Mouse (Mus musculus): ENCODE measurements around the gene Abcg4.
"Not testable (repeated sequence)": the region's sequence is repeated elsewhere in the genome, so short reads cannot be mapped to it uniquely, and the experiment has no call there.

The Abcg4 gene

DNA sequence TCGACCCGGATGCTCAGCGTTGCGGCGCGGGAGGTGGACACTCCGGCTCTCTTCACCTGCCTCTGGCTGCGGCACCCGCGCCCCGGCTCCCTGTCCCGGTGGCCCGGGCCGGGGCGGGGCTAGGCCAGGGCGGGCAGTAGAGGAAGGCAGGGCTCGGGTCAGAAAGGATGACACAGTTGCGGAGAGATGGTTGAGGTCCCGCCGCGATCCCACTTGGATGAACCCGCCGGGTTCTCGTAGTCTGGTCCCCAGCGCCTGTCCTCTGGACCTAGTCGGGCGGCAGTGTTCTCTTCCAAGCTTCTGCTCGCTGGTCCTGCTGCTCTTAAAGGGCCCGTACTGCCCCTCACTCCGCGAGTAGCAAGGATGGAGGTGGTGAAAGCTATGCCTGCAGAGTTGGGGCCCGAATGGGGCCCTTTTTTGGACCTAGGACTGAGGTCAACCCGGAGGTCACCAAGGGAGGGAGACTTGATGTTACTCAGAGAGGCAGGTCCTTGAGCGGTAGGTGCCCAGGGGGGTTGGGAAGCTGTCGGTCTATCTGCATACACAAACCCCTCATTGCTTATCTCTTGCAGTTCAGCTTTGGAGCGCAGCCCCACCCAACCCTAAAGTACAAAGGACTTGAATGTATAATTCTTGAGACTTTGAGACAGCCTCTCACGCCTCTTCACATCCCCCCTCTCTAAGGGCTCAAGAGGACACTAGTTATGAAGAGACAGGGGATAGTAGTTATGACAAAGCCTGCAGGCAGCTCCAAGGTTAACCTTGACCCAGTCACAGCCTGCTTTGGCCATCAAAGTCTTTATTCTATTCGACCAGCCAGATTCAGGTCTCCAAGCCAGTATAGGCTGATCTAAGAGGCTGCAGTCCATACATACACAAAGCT is at the start of gene Abcg4:
Gene Abcg4, minus strand, starts transcription at position 540 of the 883 bp plus-strand sequence.
- peak; percentile 88 for DNase-seq

GRCm38 (mm10) chr9:44337436-44338169 is 49.2 kb upstream of the Abcg4 start:
- no peak for DNase-seq

- no peak for DNase-seq
These were observed 48.5 kb upstream of the Abcg4 start for GRCm38 (mm10) chr9:44336964-44337363.

DNA sequence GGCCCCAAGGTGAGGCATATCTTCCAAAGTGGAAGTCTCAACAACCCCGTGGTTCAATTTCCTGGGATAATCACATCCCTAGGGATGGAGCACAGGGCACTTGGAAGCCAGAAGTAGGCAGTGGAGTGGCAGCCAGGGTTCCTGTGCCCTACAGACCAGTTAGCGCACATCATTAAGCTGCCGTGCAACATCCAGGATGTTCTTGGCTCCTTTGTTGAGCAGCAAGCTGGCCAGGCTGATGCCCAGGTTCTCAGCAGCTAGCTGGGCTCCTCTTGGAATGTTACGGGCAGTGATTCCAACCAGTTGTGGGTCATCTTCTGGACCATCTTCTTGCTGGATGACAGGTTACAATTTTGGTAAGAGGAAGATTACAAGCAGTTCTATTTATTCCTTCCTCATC is 48.1 kb upstream of the Abcg4 start:
- peak; percentile 50 for DNase-seq

DNA sequence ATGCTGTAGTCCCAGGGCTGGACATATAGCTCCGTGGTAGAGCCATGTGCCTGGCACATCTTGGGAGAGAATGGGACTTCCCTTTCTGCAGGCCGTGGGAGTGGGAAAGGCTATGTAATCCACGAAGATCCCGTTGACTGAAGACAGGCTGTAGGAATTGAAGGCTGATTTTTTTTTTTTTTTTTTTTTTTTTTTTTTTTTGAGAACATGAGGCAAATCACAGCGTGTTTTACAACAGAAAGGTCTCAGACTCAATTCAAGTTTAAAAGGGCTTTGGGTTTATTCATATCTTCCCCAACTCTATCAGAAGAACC is 47.6 kb upstream of the Abcg4 start:
- peak; percentile 65 for DNase-seq

DNA sequence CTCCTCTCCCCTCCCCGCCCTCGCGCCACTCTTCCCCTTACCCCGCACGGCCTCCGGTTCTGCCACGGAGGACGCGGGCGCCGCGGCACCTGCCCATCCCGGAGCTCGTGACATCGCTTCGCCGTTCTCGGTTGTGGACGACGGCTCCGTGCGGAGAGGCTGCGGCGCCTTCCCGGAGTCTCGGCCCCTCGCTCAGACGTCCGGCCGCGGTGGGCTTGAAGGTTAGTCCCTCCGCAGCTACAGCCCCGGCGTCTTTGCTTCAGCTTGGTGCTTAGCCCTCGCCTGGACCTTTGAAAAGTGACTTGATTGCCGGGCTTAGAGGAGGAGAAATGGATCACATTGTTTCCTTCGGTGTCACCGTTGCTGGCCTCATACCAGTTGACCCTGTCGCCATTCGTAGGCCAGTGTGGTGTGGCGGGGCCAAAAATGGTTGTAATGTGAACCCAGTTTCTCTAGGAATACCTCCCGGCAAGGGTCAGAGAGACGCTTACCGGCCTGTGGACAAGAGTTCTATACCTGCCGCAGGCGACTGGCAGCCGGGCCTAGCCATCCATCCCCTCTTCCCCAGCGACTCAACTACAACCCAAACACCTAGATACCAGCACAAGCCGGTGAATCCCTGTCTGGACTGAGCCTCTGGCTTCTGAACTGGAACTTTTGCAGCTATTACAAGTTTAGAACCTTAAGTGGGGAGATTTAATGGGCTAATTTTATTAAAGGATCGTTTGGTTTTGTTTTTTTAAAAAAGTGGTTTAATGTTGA is 47.1 kb upstream of the Abcg4 start:
- DNase-seq: peak; percentile 79

GRCm38 (mm10) chr9:44334396-44335330 is 46.2 kb upstream of the Abcg4 start, which contains the start of gene H2afx:
H2afx (plus strand) TSS chr9:44334694.
- DNase-seq: peak; percentile 99

- DNase-seq: no peak
These were observed 44.7 kb upstream of the Abcg4 start for GRCm38 (mm10) chr9:44332918-44333638.

DNA sequence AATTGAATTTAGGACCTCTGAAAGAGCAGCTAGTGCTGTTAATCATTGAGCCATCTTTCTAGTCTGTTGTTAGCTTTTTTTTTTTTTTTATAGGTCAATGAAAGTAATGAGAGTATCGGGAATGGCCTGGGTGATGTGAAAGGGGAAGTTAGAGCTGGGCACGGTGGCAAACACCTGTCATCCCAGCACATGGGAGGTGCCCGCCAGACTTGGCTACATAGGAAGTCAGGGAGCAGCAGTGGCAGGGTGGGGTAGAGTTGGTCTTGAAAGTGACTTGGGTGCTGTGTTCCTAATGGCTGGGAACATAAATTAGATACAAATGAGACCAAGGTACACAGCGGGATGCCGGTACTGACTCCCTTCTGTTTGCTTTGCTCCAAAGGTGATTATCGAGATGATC is 42.3 kb upstream of the Abcg4 start:
- no peak for DNase-seq

DNA sequence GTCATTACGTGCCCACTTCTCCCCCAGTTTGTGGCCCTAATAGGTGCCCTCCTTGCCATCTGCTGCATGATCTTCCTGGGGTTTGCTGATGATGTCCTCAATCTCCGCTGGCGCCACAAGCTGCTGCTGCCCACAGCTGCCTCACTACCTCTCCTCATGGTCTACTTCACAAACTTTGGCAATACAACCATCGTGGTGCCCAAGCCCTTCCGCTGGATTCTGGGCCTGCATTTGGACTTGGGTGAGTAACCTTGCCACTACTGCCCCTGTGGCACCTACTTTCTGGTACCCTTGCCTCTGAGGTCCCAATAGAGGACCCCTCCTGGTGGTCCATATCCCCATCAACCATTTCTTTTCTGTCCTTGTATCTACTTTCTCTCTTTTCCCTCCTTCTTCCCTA is 39.5 kb upstream of the Abcg4 start:
- no peak for DNase-seq

DNA sequence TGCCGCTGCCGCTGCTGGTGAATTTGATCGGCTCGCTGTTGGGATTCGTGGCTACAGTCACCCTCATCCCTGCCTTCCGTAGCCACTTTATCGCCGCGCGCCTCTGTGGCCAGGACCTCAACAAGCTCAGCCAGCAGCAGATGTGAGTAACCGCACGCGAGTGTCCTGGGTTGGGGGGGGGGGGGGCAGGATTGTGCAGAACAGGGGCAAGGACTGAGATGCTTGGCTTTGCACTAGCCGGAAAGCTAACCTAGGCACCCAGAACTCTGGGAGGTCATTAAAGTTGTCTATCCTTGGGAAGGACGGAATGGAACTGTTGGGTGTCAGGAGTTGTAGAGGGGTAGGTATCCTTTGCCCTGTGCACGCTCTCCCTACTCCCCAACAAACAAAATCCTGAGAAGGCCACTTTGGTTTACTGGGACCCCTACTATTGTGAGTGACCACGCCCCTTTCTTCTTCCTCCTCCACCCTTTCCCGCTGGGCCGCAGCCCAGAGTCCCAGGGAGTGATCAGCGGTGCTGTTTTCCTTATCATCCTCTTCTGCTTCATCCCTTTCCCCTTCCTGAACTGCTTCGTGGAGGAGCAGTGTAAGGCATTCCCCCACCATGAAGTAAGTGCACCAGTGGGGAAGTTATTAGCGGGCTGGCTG is 38.8 kb upstream of the Abcg4 start:
- DNase-seq: peak; percentile 70

DNA sequence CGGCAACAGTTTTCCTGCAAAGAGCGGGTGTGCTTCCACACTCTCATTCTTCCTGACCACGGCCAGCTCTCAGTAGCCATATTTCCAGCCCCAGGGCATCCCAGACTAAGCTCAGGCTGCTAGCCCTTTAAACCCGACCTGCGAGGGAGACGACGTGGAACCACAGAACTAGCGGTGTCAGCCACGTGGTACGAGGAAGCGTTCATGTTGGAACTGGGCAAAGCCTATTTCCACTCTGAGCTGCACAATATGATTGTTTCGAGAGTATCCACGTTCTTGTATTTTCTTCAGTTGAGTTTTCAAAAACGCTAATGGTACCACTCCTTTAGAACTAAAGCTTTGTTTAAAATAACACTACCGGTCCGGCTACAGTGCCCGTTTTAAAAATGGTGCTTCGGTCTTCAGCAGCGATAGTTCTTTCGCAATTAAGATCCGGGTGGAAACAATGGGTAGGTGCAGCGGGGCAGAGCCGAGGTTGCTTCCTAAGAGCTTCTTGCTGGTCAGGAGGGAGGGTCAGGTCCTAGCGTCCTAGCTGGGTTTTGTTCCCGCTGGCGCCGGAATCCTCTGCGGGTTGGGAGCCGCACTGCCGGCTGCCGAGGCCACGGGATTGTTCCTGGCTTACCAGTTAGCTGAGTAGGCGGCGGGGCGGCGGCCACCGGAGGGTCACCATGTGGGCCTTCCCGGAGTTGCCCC is 38.1 kb upstream of the Abcg4 start:
- DNase-seq: peak; percentile 79

DNA sequence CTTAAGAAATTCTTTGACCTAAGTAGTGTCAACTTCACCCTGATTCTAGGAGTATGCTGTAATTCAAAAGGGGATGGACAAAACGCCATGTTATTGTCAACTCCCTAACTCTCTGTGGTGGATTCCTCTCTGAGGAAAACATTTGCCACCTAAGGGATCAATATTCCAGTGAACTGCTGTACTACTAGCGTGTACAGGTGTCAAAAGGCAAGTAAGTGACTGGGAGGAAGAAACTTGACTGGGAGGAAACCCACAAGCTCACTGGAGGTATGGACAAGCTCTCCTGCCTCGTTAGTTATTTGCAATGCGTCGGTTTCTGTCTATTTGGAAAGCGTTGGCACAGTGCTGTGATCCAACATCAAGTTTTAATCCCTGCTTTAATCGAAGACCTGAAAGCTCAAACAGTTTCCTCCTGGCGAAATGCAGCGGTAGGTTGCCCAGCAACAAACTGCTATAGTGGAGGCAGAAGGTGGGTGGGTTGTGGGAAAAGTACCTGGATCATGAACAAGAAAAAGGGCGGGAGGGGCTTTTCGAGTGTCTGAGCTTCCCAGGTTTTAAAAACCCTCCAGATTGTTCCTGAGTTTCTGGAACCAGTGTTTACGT is 37.5 kb upstream of the Abcg4 start, which contains the start of gene Dpagt1:
Gene Dpagt1, plus strand, starts transcription at position 252 of the 603 bp plus-strand sequence.
- no peak for DNase-seq

DNA sequence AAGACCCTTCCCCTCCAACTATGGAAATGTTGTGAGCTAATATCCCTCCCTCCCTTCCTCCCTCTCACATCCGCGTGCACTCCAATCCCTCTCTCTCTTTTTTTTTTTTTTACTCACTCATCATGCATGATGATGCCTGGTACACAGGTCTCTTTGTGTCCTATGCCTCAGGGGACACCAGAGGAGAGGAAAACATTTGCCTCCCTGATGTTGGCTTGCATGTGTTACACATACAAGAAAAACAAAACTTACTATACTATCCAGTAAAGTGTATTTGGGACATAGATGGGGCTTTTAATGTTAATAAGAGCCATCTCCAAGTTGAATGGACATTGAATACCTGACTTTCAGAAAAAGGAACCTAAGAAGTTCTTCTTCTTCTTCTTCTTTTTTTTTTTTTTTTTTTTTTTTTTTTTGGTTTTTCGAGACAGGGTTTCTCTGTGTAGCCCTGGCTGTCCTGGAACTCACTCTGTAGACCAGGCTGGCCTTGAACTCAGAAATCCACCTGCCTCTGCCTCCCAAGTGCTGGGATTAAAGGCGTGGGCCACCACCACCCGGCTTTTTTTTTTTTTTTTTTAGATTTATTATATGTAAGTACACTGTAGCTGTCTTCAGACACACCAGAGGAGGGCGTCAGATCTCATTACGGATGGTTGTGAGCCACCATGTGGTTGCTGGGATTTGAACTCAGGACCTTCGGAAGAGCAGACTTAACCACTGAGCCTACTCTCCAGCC is 36.8 kb upstream of the Abcg4 start:
- not testable (repeated sequence) for DNase-seq

GRCm38 (mm10) chr9:44324147-44324546 is 35.7 kb upstream of the Abcg4 start:
- no peak for DNase-seq

DNA sequence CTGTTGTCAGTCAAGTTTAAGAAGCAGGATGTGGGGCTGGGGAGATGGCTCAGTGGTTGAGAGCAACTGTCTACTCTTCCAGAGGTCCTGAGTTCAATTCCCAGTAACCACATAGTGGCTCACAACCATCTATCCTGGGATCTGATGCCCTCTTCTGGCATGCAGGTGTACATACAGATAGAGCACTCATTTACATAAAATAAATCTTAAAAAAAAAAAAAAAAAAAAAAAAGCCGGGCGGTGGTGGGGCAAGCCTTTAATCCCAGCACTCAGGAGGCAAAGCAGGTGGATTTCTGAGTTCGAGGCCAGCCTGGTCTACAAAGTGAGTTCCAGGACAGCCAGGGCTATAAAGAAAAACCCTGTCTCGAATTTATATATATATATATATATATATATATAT is 35.2 kb upstream of the Abcg4 start:
- DNase-seq: not testable (repeated sequence)

- DNase-seq: no peak
These were observed 32.4 kb upstream of the Abcg4 start for GRCm38 (mm10) chr9:44320799-44321133.

- peak; percentile 98 for DNase-seq
These were observed 31.7 kb upstream of the Abcg4 start, which contains the start of gene C2cd2l for GRCm38 (mm10) chr9:44319887-44320798. C2cd2l (minus strand) TSS chr9:44320285.
